In the genomic region with DNA sequence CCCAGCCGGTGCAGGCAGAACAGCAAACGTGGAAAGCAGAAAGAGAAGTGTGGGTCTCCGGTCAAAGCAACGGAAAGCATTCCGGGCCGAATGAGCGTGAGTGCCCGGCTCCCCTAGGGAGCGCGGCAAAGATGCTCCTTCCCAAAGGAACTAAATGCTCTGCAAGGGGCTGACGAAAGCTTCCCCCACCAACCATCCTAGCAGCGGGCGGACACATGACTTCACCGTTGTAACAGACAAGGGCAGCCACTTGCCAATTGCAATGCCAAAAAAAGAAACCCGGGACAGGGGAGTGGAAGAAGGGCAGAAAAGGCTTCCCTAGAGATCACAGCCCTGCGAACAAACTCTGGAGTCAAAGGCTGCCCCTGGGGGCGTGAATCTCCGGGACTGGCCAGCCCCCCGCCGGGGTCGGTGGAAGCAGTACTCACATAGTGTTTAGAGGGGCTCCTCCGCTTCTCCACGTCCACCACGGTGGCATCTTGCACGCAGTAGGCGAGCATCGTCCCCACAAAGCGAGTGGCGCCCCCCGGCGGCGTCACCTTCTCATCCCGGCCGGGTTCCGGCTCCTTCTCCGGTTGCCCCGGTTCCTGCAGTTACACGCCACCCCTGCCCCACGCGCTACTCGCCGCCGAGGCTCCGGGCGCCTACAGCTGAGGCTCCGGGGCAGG, we compare ENCODE assay signal across 8 mouse cellular contexts. TPM values are rescaled to one million over a fixed set of nuclear protein-coding genes. Genes with fewer than 3 reads are reported as not detected.
DNase-seq lines count a peak whose midpoint lies in the region; ATAC-seq lines count a peak whose summit lies in the region.

No protein-coding gene starts in this region.

- H3K27me3 ChIP-seq in intestine, embryonic 16.5 days (replicated peaks; ENCODE audit: control insufficient read depth, insufficient read depth, low read length) = no peaks in the 10 kb centered on the region
- no peaks in the 10 kb centered on the region for H3K27me3 ChIP-seq in limb, embryonic 13.5 days
- H3K27me3 ChIP-seq in midbrain, embryonic 13.5 days = no peaks in the 10 kb centered on the region

- peaks cover 4% of the 10 kb centered on the region; the same call in 1 of the 2 replicates for H3K9me3 ChIP-seq in intestine, embryonic 16.5 days (ENCODE audit: control insufficient read depth, low read length)
- peaks cover 5% of the 10 kb centered on the region; the same call in 1 of the 2 replicates for H3K9me3 ChIP-seq in limb, embryonic 13.5 days
- H3K9me3 ChIP-seq in midbrain, embryonic 13.5 days = no peaks in the 10 kb centered on the region

- peak overlapping the region; percentile 82 for H3K4me3 ChIP-seq in intestine, embryonic 16.5 days (ENCODE audit: low read length)
- H3K4me3 ChIP-seq in limb, embryonic 13.5 days = peak overlapping the region; percentile 78
- H3K4me3 ChIP-seq in midbrain, embryonic 13.5 days (replicated peaks) = peak overlapping the region; percentile 79

- peak overlapping the region; percentile 83 for H3K4me2 ChIP-seq in intestine, embryonic 16.5 days (ENCODE audit: low read depth, low read length)
- H3K4me2 ChIP-seq in limb, embryonic 13.5 days (replicated peaks) = peak overlapping the region; percentile 95
- peak overlapping the region; percentile 95 for H3K4me2 ChIP-seq in midbrain, embryonic 13.5 days (replicated peaks)

- peaks cover 37% of the 10 kb centered on the region for H3K4me1 ChIP-seq in intestine, embryonic 16.5 days (ENCODE audit: control insufficient read depth, insufficient read depth, low read length)
- peaks cover 39% of the 10 kb centered on the region for H3K4me1 ChIP-seq in limb, embryonic 13.5 days
- H3K4me1 ChIP-seq in midbrain, embryonic 13.5 days (replicated peaks) = peaks cover 40% of the 10 kb centered on the region

- peak overlapping the region; percentile 86 for H3K27ac ChIP-seq in intestine, embryonic 16.5 days (ENCODE audit: low read length)
- H3K27ac ChIP-seq in limb, embryonic 13.5 days = peak overlapping the region; percentile 81
- H3K27ac ChIP-seq in midbrain, embryonic 13.5 days = peak overlapping the region; percentile 79

- peak overlapping the region; percentile 88 for H3K9ac ChIP-seq in intestine, embryonic 16.5 days (ENCODE audit: low read depth, low read length)
- peak overlapping the region; percentile 92 for H3K9ac ChIP-seq in limb, embryonic 13.5 days
- H3K9ac ChIP-seq in midbrain, embryonic 13.5 days (replicated peaks) = peak overlapping the region; percentile 86

- H3K36me3 ChIP-seq in intestine, embryonic 16.5 days (ENCODE audit: control insufficient read depth, insufficient read depth, low read length) = no peaks in the 10 kb centered on the region
- peaks cover 4% of the 10 kb centered on the region; the same call in 1 of the 2 replicates for H3K36me3 ChIP-seq in limb, embryonic 13.5 days
- H3K36me3 ChIP-seq in midbrain, embryonic 13.5 days = no peaks in the 10 kb centered on the region

- peak; percentile 44 for ATAC-seq in granulocyte monocyte progenitor cell, adult 5-6 weeks (replicated peaks; ENCODE audit: poor library complexity, severe bottlenecking)
- ATAC-seq in intestine, embryonic 16.5 days = peak; percentile 78
- peak; percentile 48; the same call in 1 of the 2 replicates for ATAC-seq in limb, embryonic 13.5 days (ENCODE audit: low FRiP score, low read depth)
- peak; percentile 38 for ATAC-seq in midbrain, embryonic 13.5 days

- peak; percentile 68 for DNase-seq in left cerebral cortex, adult 18-20 months (ENCODE audit: low spot score in 2 of 2)
- no peak for DNase-seq in left cerebral cortex, adult 11 months (ENCODE audit: low spot score)
- DNase-seq in embryo, embryonic 11.5 days (ENCODE audit: low read depth, low spot score) = peak; percentile 58
- DNase-seq in spleen, postnatal 36 days (ENCODE audit: low spot score in 2 of 2) = peak; percentile 88 to 89

- under 1% methylated on average over 45 of the region's 46 CpGs for WGBS in intestine, embryonic 16.5 days
- under 1% methylated on average over 46 of the region's 46 CpGs for WGBS in limb, embryonic 13.5 days
- under 1% methylated on average over 46 of the region's 46 CpGs for WGBS in midbrain, embryonic 13.5 days

RNA-seq across cellular contexts. Expression of gene Sh3pxd2a, which starts 0.4 kb away (rescaled TPM):
- 10 to 100 TPM; 31.8 to 32.4 TPM for total RNA-seq in left cerebral cortex, adult 18-20 months (2021)
- 1.9 and 3.1 TPM in 2 replicates for total RNA-seq in granulocyte monocyte progenitor cell, adult 5-6 weeks (2014; fragmentation: Nextera tagmentation)
- 1.1 and 1.2 TPM in 2 replicates for total RNA-seq in granulocyte monocyte progenitor cell, adult 5-6 weeks (2017)
- 3.0 and 3.6 TPM in 2 replicates for polyA plus RNA-seq in intestine, embryonic 16.5 days (2015; fragmentation: Nextera tagmentation; extraction: Ambion mirVana)
- polyA plus RNA-seq in limb, embryonic 13.5 days (2015; fragmentation: Nextera tagmentation; extraction: Ambion mirVana) = 8.9 and 10.1 TPM in 2 replicates
- 2.0 and 2.2 TPM in 2 replicates for polyA plus RNA-seq in midbrain, embryonic 13.5 days (2015; fragmentation: Nextera tagmentation; extraction: Ambion mirVana)
